Mouse (Mus musculus) heart, embryonic 16.5 days (tissue): ENCODE data around the gene Fkbp11. TPM values are rescaled to one million over a fixed set of nuclear protein-coding genes. Genes with fewer than 3 reads are reported as not detected.
A peak's percentile ranks its signal among the peaks of the same experiment; 100 is the strongest.

Source experiments
- ATAC-seq: fragments of 200-750 bp; cut with Nextera tagmentation; replicated peaks from 2 replicates; pipeline ENCODE4 v1.8.0; 2017; ENCODE audit warnings: moderate number of reproducible peaks; ENCODE audit not compliant: insufficient read depth, low FRiP score; ENCODE audit errors: extremely low read depth
- H3K27ac ChIP-seq: fragments of 300-500 bp; sonication (generic); 2 replicates; pipeline ENCODE4 v1.5.1; 2014; ENCODE audit warnings: mild to moderate bottlenecking, low read length, control low read depth, moderate library complexity
- H3K27me3 ChIP-seq: fragments of 300-500 bp; sonication (generic); 2 replicates; pipeline ENCODE4 v1.6.1; 2014; ENCODE audit warnings: low read length, mixed read lengths; ENCODE audit not compliant: control insufficient read depth, insufficient read depth
- H3K36me3 ChIP-seq: fragments of 300-500 bp; sonication (generic); 2 replicates; pipeline ENCODE4 v1.6.1; 2014; ENCODE audit not compliant: control insufficient read depth, insufficient read depth
- H3K4me1 ChIP-seq: fragments of 300-500 bp; sonication (generic); 2 replicates; pipeline ENCODE4 v1.6.1; 2014; ENCODE audit warnings: low read length, mixed read lengths; ENCODE audit not compliant: control insufficient read depth, insufficient read depth
- H3K4me2 ChIP-seq: fragments of 300-500 bp; sonication (generic); 2 replicates; pipeline ENCODE4 v1.6.1; 2014; ENCODE audit warnings: low read depth, mild to moderate bottlenecking, control low read depth, low read length
- H3K4me3 ChIP-seq: fragments of 300-500 bp; sonication (generic); 2 replicates; pipeline ENCODE4 v1.5.1; 2014; ENCODE audit warnings: mild to moderate bottlenecking, control low read depth, low read length
- H3K9ac ChIP-seq: fragments of 300-500 bp; sonication (generic); 2 replicates; pipeline ENCODE4 v1.6.1; 2014; ENCODE audit warnings: low read length, control low read depth
- H3K9me3 ChIP-seq: fragments of 300-500 bp; sonication (generic); replicated peaks from 2 replicates; pipeline ENCODE4 v1.6.1; 2016; ENCODE audit warnings: low read length; ENCODE audit not compliant: control insufficient read depth
- WGBS: fragments of 180-500 bp; shearing (Covaris S2); extraction: QIAGEN DNeasy Blood & Tissue Kit; methylation state at CpG from one replicate; pipeline ENCODE4 v1.1.7; 2014; 5-methylcytosine and 5-hydroxymethylcytosine counted together
- polyA plus RNA-seq: library from polyadenylated mRNA; unstranded; fragments of >200 nt; fragmentation: Nextera tagmentation; extraction: Ambion mirVana; gene quantifications from 2 replicates; pipeline ENCODE4 v1.2.1, GENCODE M21; 2015

The Fkbp11 gene
- polyA plus RNA-seq, 1 experiment from 2014 or later: 23.0 TPM

GRCm38 (mm10) chr15:98714230-98714652 lies 13.8 kb downstream of the Fkbp11 start:
- H3K4me3 ChIP-seq: no peak overlapping the region
- ATAC-seq: peak; percentile 75
- no peaks in the 10 kb centered on the region for H3K9me3 ChIP-seq
- H3K4me2 ChIP-seq: no peak overlapping the region
- H3K27me3 ChIP-seq: no peaks in the 10 kb centered on the region
- H3K4me1 ChIP-seq: peaks cover 7% of the 10 kb centered on the region
- WGBS: 43% methylated on average over 5 of the region's 5 CpGs
- H3K9ac ChIP-seq: no peak overlapping the region
- no peaks in the 10 kb centered on the region for H3K36me3 ChIP-seq
- peak overlapping the region; percentile 42 for H3K27ac ChIP-seq

- no peak overlapping the region for H3K9ac ChIP-seq
- no peak overlapping the region for H3K4me2 ChIP-seq
- H3K9me3 ChIP-seq: no peaks in the 10 kb centered on the region
- H3K27me3 ChIP-seq: peaks cover 2% of the 10 kb centered on the region; the same call in 1 of the 2 replicates
- H3K4me1 ChIP-seq: peaks cover 7% of the 10 kb centered on the region
- H3K4me3 ChIP-seq: no peak overlapping the region
- 15% methylated on average over 9 of the region's 9 CpGs for WGBS
- H3K36me3 ChIP-seq: no peaks in the 10 kb centered on the region
- no peak for ATAC-seq
- H3K27ac ChIP-seq: no peak overlapping the region
Observed at GRCm38 (mm10) chr15:98710442-98710841, 17.6 kb downstream of the Fkbp11 start.

GRCm38 (mm10) chr15:98707766-98708372 lies 20.1 kb downstream of the Fkbp11 start, which contains the start of gene Ccdc65:
TSS of gene Ccdc65 (plus strand) at chr15:98708207.
- Histone ChIP-seq H3K36me3 (no peaks in the 10 kb centered on the region), H3K27ac (no peak within 1 kb of the TSS), H3K4me1 (no peaks in the 10 kb centered on the region), H3K27me3 (peaks cover 12% of the 10 kb centered on the region), H3K9ac (peak within 1 kb of the TSS; percentile 11; the same call in 1 of the 2 replicates), H3K4me2 (peak within 1 kb of the TSS; percentile 59), H3K9me3 (no peaks in the 10 kb centered on the region), H3K4me3 (peak within 1 kb of the TSS; percentile 43)
- peak; percentile 72 for ATAC-seq
- WGBS: 19% methylated on average over 16 of the region's 16 CpGs

GRCm38 (mm10) chr15:98704312-98704711 lies 23.7 kb downstream of the Fkbp11 start:
- no peak for ATAC-seq
- 58% methylated on average over 9 of the region's 9 CpGs for WGBS
- Histone ChIP-seq H3K4me1 (no peaks in the 10 kb centered on the region), H3K9me3 (no peaks in the 10 kb centered on the region), H3K36me3 (no peaks in the 10 kb centered on the region), H3K9ac (no peak overlapping the region), H3K4me2 (no peak overlapping the region), H3K27ac (no peak overlapping the region), H3K4me3 (no peak overlapping the region), H3K27me3 (peaks cover 45% of the 10 kb centered on the region)

- Histone ChIP-seq H3K9ac (0 out of 2 replicates have a peak overlapping the region, but pooled peaks have one; percentile 12), H3K27ac (no peak overlapping the region), H3K9me3 (no peaks in the 10 kb centered on the region), H3K4me2 (peak overlapping the region; percentile 58), H3K4me1 (no peaks in the 10 kb centered on the region), H3K36me3 (no peaks in the 10 kb centered on the region), H3K27me3 (peaks cover 39% of the 10 kb centered on the region), H3K4me3 (peak overlapping the region; percentile 35)
- 5% methylated on average over 40 of the region's 40 CpGs for WGBS
- peak; percentile 84 for ATAC-seq
Observed at GRCm38 (mm10) chr15:98699190-98700105, 28.6 kb downstream of the Fkbp11 start.

GRCm38 (mm10) chr15:98696216-98696615 lies 31.8 kb downstream of the Fkbp11 start:
- no peak for ATAC-seq
- Histone ChIP-seq H3K27ac (no peak overlapping the region), H3K4me2 (no peak overlapping the region), H3K9me3 (no peaks in the 10 kb centered on the region), H3K36me3 (no peaks in the 10 kb centered on the region), H3K9ac (no peak overlapping the region), H3K4me3 (no peak overlapping the region), H3K27me3 (peaks cover 17% of the 10 kb centered on the region; the same call in 1 of the 2 replicates), H3K4me1 (peaks cover 13% of the 10 kb centered on the region)
- WGBS: 58% methylated on average over 8 of the region's 8 CpGs

GRCm38 (mm10) chr15:98695726-98696125 lies 32.3 kb downstream of the Fkbp11 start:
- peaks cover 17% of the 10 kb centered on the region for H3K4me1 ChIP-seq
- no peaks in the 10 kb centered on the region for H3K36me3 ChIP-seq
- no peak overlapping the region for H3K9ac ChIP-seq
- ATAC-seq: no peak
- no peak overlapping the region for H3K4me3 ChIP-seq
- H3K27me3 ChIP-seq: peaks cover 12% of the 10 kb centered on the region; the same call in 1 of the 2 replicates
- H3K4me2 ChIP-seq: no peak overlapping the region
- WGBS: 44% methylated on average over 9 of the region's 9 CpGs
- H3K9me3 ChIP-seq: no peaks in the 10 kb centered on the region
- H3K27ac ChIP-seq: no peak overlapping the region

GRCm38 (mm10) chr15:98692171-98692715 lies 35.8 kb downstream of the Fkbp11 start:
- Histone ChIP-seq H3K9ac (no peak overlapping the region), H3K27me3 (no peaks in the 10 kb centered on the region), H3K4me2 (peak overlapping the region; percentile 24; the same call in 1 of the 2 replicates), H3K36me3 (no peaks in the 10 kb centered on the region), H3K9me3 (no peaks in the 10 kb centered on the region), H3K4me3 (no peak overlapping the region), H3K4me1 (peaks cover 21% of the 10 kb centered on the region), H3K27ac (peak overlapping the region; percentile 79)
- WGBS: 12% methylated on average over 11 of the region's 11 CpGs
- ATAC-seq: peak; percentile 64
